Mouse (Mus musculus): ENCODE data around the gene Plcd3.

DNA sequence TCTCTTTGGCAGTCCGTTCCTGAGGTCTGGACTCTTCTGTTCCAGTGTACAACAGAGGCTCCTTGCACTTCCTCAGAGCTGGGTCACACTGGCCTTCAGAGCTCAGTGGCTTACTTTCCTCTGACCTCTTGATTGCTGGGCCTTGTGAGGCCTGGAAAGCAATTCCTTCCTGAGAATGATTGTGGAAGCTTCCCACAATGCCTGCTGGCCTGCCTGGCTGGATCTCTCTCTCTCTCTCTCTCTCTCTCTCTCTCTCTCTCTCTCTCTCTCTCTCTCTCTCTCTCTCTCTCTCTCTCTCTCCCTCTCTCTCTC is 40.4 kb upstream of the Plcd3 start:
- no peak for TF ChIP-seq CTCF (IDR thresholded peaks at IDR 0.05; ENCODE audit: extremely low read depth, insufficient read depth, insufficient read length, insufficient replicate concordance)
- no peak for TF ChIP-seq POLR2A (IDR thresholded peaks at IDR 0.05; ENCODE audit: low read depth, low read length)
